41 mouse cellular contexts compared by ENCODE assay signal in the genomic region with DNA sequence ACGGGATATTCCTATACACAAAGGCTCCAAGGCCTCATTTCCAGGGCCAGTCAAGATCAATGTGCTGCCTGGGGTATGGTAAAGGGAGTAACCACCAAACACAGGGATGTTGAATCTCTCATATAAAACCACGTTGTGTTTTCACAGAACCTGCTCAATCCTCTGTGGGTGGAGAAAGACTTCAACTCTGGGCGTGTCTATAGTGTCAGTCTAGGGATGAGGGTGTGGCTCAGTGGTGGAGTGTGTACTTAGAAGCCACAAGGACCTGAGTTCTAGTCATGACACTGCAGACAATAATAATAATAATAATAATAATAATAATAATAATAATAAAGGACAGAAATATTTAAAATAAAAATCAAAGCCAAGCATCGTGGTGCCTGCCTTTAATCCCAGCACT. TPM values are rescaled to one million over a fixed set of nuclear protein-coding genes. Genes with fewer than 3 reads are reported as not detected.
DNase-seq lines count a peak whose midpoint lies in the region; ATAC-seq and TF ChIP-seq lines count a peak whose summit lies in the region.
"Had no signal": no experiment of that assay in that cellular context is flagged by ENCODE, and none has a peak within 500 bp of the region (broad histone marks: within the 10 kb centered on the region; RNA-seq: fewer than 3 reads in every experiment).

No protein-coding gene starts in this region.

- no peak for ATAC-seq in CD4-positive, CD25-positive, alpha-beta regulatory T cell, adult 4 months
- peak; percentile 57 for ATAC-seq in liver, embryonic 14.5 days (ENCODE audit: insufficient read depth)
- ATAC-seq: activated CD4-positive, CD25-positive, alpha-beta regulatory T cell, adult 4 months; forebrain, embryonic 15.5 days; inflammation-experienced regulatory T-cells, adult 6 months; midbrain, embryonic 16.5 days had no signal

- peaks cover 6% of the 10 kb centered on the region; the same call in 1 of the 2 replicates for H3K36me3 ChIP-seq in liver, embryonic 14.5 days (replicated peaks; ENCODE audit: control insufficient read depth, insufficient read depth, low read depth)

- no peak overlapping the region for H3K9ac ChIP-seq in liver, embryonic 14.5 days (replicated peaks)
- H3K9ac ChIP-seq: forebrain, embryonic 15.5 days; heart, embryonic 12.5 days; hindbrain, embryonic 14.5 days; limb, embryonic 13.5 days; neural tube, embryonic 12.5 days had no signal

- no peak overlapping the region for H3K4me2 ChIP-seq in liver, embryonic 14.5 days (ENCODE audit: low read depth)
- H3K4me2 ChIP-seq: forebrain, embryonic 15.5 days; heart, embryonic 12.5 days; hindbrain, embryonic 14.5 days; limb, embryonic 13.5 days; neural tube, embryonic 12.5 days had no signal

- H3K4me3 ChIP-seq in liver, embryonic 14.5 days (ENCODE audit: insufficient read depth in 1 of 2, low read depth in 2 of 2, low read length in 2 of 2) = no peak overlapping the region
- H3K4me3 ChIP-seq: forebrain, embryonic 10.5 days; forebrain, embryonic 15.5 days; gastrocnemius, adult 2 months; heart, adult 2 months; heart, embryonic 12.5 days; left cerebral cortex, adult 2 months; limb, embryonic 13.5 days; midbrain, embryonic 10.5 days; neural tube, embryonic 12.5 days had no signal

- 63% methylated on average over 4 of the region's 4 CpGs for WGBS in liver, embryonic 14.5 days (ENCODE audit: insufficient replicate concordance)

- TF ChIP-seq CTCF in liver, embryonic 14.5 days (IDR thresholded peaks at IDR 0.05; ENCODE audit: low read depth) = no peak

- H3K27me3 ChIP-seq in liver, embryonic 14.5 days (ENCODE audit: control insufficient read depth, insufficient read depth, low read length) = no peaks in the 10 kb centered on the region
- H3K27me3 ChIP-seq: forebrain, embryonic 15.5 days; heart, embryonic 12.5 days; limb, embryonic 13.5 days; neural tube, embryonic 12.5 days had no signal

- peaks cover 29 to 40% of the 10 kb centered on the region in 2 experiments for H3K4me1 ChIP-seq in liver, embryonic 14.5 days (replicated peaks; ENCODE audit: control insufficient read depth in 2 of 2, insufficient read depth in 2 of 2, low read length in 1 of 2)

- no peak for TF ChIP-seq EP300 in liver, embryonic 14.5 days (IDR thresholded peaks at IDR 0.05; ENCODE audit: low read depth)

- peak; percentile 52 for DNase-seq in CD4-positive, CD25-positive, alpha-beta regulatory T cell, adult 2 months (ENCODE audit: low read depth, low spot score)
- DNase-seq in induced T-regulatory cell, adult 2 months (ENCODE audit: low read depth) = peak; percentile 61
- no peak for DNase-seq in liver, embryonic 14.5 days (ENCODE audit: low read depth in 3 of 3, low spot score in 3 of 3)
- DNase-seq in naive thymus-derived CD4-positive, alpha-beta T cell, adult 2 months (ENCODE audit: low read depth) = peak; percentile 44
- no peak for DNase-seq in thymus, postnatal 10 days (ENCODE audit: low spot score in 2 of 2)
- DNase-seq in layer of hippocampus, postnatal 10 days (ENCODE audit: low spot score in 2 of 2) = no peak
- DNase-seq in right cerebral cortex, postnatal 4 days = no peak
- DNase-seq: adrenal gland, adult 8-10 months; cerebellum, adult 8-10 months; cerebellum, postnatal 25 days; gastrocnemius, adult 2 months; heart, adult 2 months; kidney, adult 11 months; kidney, postnatal 14 days; lung, adult 2 months; lung, postnatal 10 days; right cerebral cortex, postnatal 14 days; thymus, adult 2 months had no signal

- H3K9me3 ChIP-seq in liver, embryonic 14.5 days (ENCODE audit: control insufficient read depth, low read length) = no peaks in the 10 kb centered on the region
- H3K9me3 ChIP-seq: forebrain, embryonic 10.5 days; forebrain, embryonic 15.5 days; heart, embryonic 12.5 days; limb, embryonic 13.5 days; midbrain, embryonic 10.5 days; neural tube, embryonic 12.5 days had no signal

- H3K27ac ChIP-seq in liver, embryonic 14.5 days = peak overlapping the region; percentile 81
- H3K27ac ChIP-seq: forebrain, embryonic 10.5 days; forebrain, embryonic 15.5 days; gastrocnemius, adult 2 months; heart, adult 2 months; hindbrain, embryonic 14.5 days; left cerebral cortex, adult 2 months; limb, embryonic 13.5 days; midbrain, embryonic 10.5 days; neural tube, embryonic 12.5 days; stomach, postnatal 0 days had no signal

RNA-seq across cellular contexts. Expression of gene Akna, which starts 18.9 kb away (rescaled TPM):
- 100 to 1,000 TPM in 1 of 2 experiments, 10 to 100 TPM in 1; 95.9 to 158 TPM for polyA plus RNA-seq in CD4-positive, CD25-positive, alpha-beta regulatory T cell, adult 4 months (2017; shearing (Covaris generic))
- polyA plus RNA-seq in liver, embryonic 14.5 days (2012; rRNA removed) = 2.2 TPM in 2 replicates
- 2.4 and 2.8 TPM in 2 replicates for polyA plus RNA-seq in liver, embryonic 14.5 days (2014; fragmentation: Nextera tagmentation; extraction: Ambion mirVana)
- 1 to 10 TPM; 4.0 to 5.0 TPM for total RNA-seq in layer of hippocampus, postnatal 10 days (2021)

RNA-seq across cellular contexts. Expression of gene Orm2, which starts 22.0 kb away (rescaled TPM):
- under 1 TPM in 1 of 2 experiments, not detected in 1; 0.43 TPM for polyA plus RNA-seq in CD4-positive, CD25-positive, alpha-beta regulatory T cell, adult 4 months (2017; shearing (Covaris generic))
- not detected in 2 replicates for polyA plus RNA-seq in liver, embryonic 14.5 days (2012; rRNA removed)
- not detected in 2 replicates for polyA plus RNA-seq in liver, embryonic 14.5 days (2014; fragmentation: Nextera tagmentation; extraction: Ambion mirVana)
- total RNA-seq in layer of hippocampus, postnatal 10 days (2021) = not detected
- total RNA-seq: gastrocnemius, adult 2 months; gastrocnemius, postnatal 4 days; heart, adult 2 months; hematopoietic stem cell, adult 5-6 weeks; layer of hippocampus, postnatal 14 days; left cerebral cortex, adult 2 months; left cerebral cortex, postnatal 25 days had no signal
- polyA plus RNA-seq: C2C12; embryonic facial prominence, embryonic 11.5 days; forebrain, embryonic 10.5 days; forebrain, embryonic 15.5 days; frontal cortex, adult 2 months; heart, adult 2 months; heart, embryonic 12.5 days; heart, postnatal 0 days; hindbrain, embryonic 14.5 days; kidney, embryonic 14.5 days; limb, embryonic 13.5 days; macrophage; midbrain, embryonic 10.5 days; midbrain, embryonic 16.5 days; neural tube, embryonic 12.5 days; stomach, postnatal 0 days had no signal

RNA-seq across cellular contexts. Expression of gene Orm3, which starts 28.3 kb away (rescaled TPM):
- 1 to 10 TPM in 1 of 2 experiments, under 1 TPM in 1; 0.79 to 1.2 TPM for polyA plus RNA-seq in CD4-positive, CD25-positive, alpha-beta regulatory T cell, adult 4 months (2017; shearing (Covaris generic))
- not detected in 2 replicates for polyA plus RNA-seq in liver, embryonic 14.5 days (2012; rRNA removed)
- polyA plus RNA-seq in liver, embryonic 14.5 days (2014; fragmentation: Nextera tagmentation; extraction: Ambion mirVana) = not detected in 2 replicates
- total RNA-seq in layer of hippocampus, postnatal 10 days (2021) = not detected
- total RNA-seq: gastrocnemius, adult 2 months; gastrocnemius, postnatal 4 days; hematopoietic stem cell, adult 5-6 weeks; layer of hippocampus, postnatal 14 days; left cerebral cortex, adult 2 months; left cerebral cortex, postnatal 25 days had no signal
- polyA plus RNA-seq: C2C12; embryonic facial prominence, embryonic 11.5 days; forebrain, embryonic 10.5 days; forebrain, embryonic 15.5 days; frontal cortex, adult 2 months; heart, adult 2 months; heart, embryonic 12.5 days; heart, postnatal 0 days; hindbrain, embryonic 14.5 days; kidney, embryonic 14.5 days; limb, embryonic 13.5 days; macrophage; midbrain, embryonic 10.5 days; midbrain, embryonic 16.5 days; neural tube, embryonic 12.5 days; stomach, postnatal 0 days had no signal

RNA-seq across cellular contexts. Expression of gene Orm1, which starts 39.9 kb away (rescaled TPM):
- not detected for polyA plus RNA-seq in CD4-positive, CD25-positive, alpha-beta regulatory T cell, adult 4 months (2017; shearing (Covaris generic))
- polyA plus RNA-seq in liver, embryonic 14.5 days (2012; rRNA removed) = not detected in 2 replicates
- not detected in 2 replicates for polyA plus RNA-seq in liver, embryonic 14.5 days (2014; fragmentation: Nextera tagmentation; extraction: Ambion mirVana)
- total RNA-seq in layer of hippocampus, postnatal 10 days (2021) = not detected
- total RNA-seq: layer of hippocampus, postnatal 14 days; left cerebral cortex, adult 2 months; left cerebral cortex, postnatal 25 days had no signal
- polyA plus RNA-seq: activated CD4-positive, CD25-positive, alpha-beta regulatory T cell, adult 4 months; embryonic facial prominence, embryonic 11.5 days; forebrain, embryonic 10.5 days; forebrain, embryonic 15.5 days; heart, embryonic 12.5 days; heart, postnatal 0 days; hindbrain, embryonic 14.5 days; inflammation-experienced regulatory T-cells, adult 6 months; kidney, embryonic 14.5 days; limb, embryonic 13.5 days; midbrain, embryonic 10.5 days; midbrain, embryonic 16.5 days; neural tube, embryonic 12.5 days had no signal

Comparison
In these comparisons a context has a peak if more than half of its experiments do, and no peak if none do; other contexts are left out.
1. DNase-seq: peak in CD4-positive, CD25-positive, alpha-beta regulatory T cell, adult 2 months (single experiment), induced T-regulatory cell, adult 2 months (single experiment) and naive thymus-derived CD4-positive, alpha-beta T cell, adult 2 months (single experiment); none in liver, embryonic 14.5 days (0 of 3), thymus, postnatal 10 days (0 of 2), layer of hippocampus, postnatal 10 days (0 of 2) and right cerebral cortex, postnatal 4 days (single experiment).
2. RNA of gene Akna, which starts 18.9 kb away (polyA plus RNA-seq): 95.9 to 158 TPM in CD4-positive, CD25-positive, alpha-beta regulatory T cell, adult 4 months; 2.2 to 2.8 TPM in liver, embryonic 14.5 days; every median in the first group is over 10 times any median in the second.